Comparison of ENCODE assay signal across 8 mouse cellular contexts in the genomic region with DNA sequence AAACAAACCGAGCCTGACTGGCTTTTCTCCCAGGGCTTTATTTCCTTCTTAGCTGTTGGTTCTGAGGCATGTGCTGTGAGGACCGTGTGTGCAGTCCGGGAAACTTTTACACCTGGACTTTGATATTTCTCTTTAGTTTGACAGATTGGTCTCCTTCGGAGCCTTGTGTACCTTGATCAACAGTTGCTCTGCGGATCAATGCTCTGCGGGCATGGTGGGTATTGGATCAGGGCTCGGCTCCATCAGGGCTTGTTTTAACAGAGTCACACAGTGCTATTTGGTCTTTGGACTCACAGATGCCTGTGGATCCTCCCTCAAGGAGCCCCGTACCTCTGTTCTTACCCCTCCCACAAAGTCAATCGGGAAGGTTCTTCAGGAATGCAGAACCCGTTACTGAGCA. TPM values are rescaled to one million over a fixed set of nuclear protein-coding genes. Genes with fewer than 3 reads are reported as not detected.
DNase-seq lines count a peak whose midpoint lies in the region; ATAC-seq lines count a peak whose summit lies in the region.

No protein-coding gene starts in this region.

- H3K4me1 ChIP-seq in lung, embryonic 15.5 days, result 0 out of 2 replicates have a peak, but pooled peaks cover 2% of the 10 kb centered on the region
- peaks cover 10% of the 10 kb centered on the region; the same call in 1 of the 2 replicates for H3K4me1 ChIP-seq in hindbrain, embryonic 14.5 days (replicated peaks; ENCODE audit: control insufficient read depth, insufficient read depth, low read length)
- 0 out of 2 replicates have a peak, but pooled peaks cover 6% of the 10 kb centered on the region for H3K4me1 ChIP-seq in limb, embryonic 15.5 days
- no peaks in the 10 kb centered on the region for H3K4me1 ChIP-seq in stomach, embryonic 16.5 days (ENCODE audit: control insufficient read depth, insufficient read depth, low read length)

- H3K36me3 ChIP-seq in lung, embryonic 15.5 days, result no peaks in the 10 kb centered on the region
- H3K36me3 ChIP-seq in hindbrain, embryonic 14.5 days (replicated peaks; ENCODE audit: control insufficient read depth, insufficient read depth), result no peaks in the 10 kb centered on the region
- no peaks in the 10 kb centered on the region for H3K36me3 ChIP-seq in limb, embryonic 15.5 days
- no peaks in the 10 kb centered on the region for H3K36me3 ChIP-seq in stomach, embryonic 16.5 days (ENCODE audit: control insufficient read depth, insufficient read depth, low read length)

- ATAC-seq in lung, embryonic 15.5 days (ENCODE audit: borderline replicate concordance, extremely low read depth, low FRiP score, low TSS enrichment), result no peak
- no peak for ATAC-seq in hindbrain, embryonic 14.5 days (ENCODE audit: low FRiP score)
- no peak for ATAC-seq in limb, embryonic 15.5 days (ENCODE audit: insufficient number of reproducible peaks, low FRiP score, low TSS enrichment, low read depth)
- no peak for ATAC-seq in stomach, embryonic 16.5 days (ENCODE audit: insufficient read depth, low FRiP score)
- no peak for ATAC-seq in megakaryocyte progenitor cell, adult 5-6 weeks (replicated peaks; ENCODE audit: poor library complexity)

- 57% methylated on average over 10 of the region's 10 CpGs for WGBS in lung, embryonic 15.5 days
- 66% methylated on average over 10 of the region's 10 CpGs for WGBS in hindbrain, embryonic 14.5 days
- WGBS in limb, embryonic 15.5 days, result 42% methylated on average over 10 of the region's 10 CpGs
- WGBS in stomach, embryonic 16.5 days, result 41% methylated on average over 10 of the region's 10 CpGs

- DNase-seq in lung, postnatal 14 days, result no peak
- no peak for DNase-seq in hindbrain, embryonic 14.5 days (ENCODE audit: low spot score)
- no peak for DNase-seq in spleen, adult 18-20 months
- no peak for DNase-seq in cerebellum, postnatal 25 days

- H3K4me2 ChIP-seq in lung, embryonic 15.5 days, result peak overlapping the region; percentile 58
- peak overlapping the region; percentile 54 for H3K4me2 ChIP-seq in hindbrain, embryonic 14.5 days (replicated peaks)
- peak overlapping the region; percentile 55 for H3K4me2 ChIP-seq in limb, embryonic 15.5 days
- peak overlapping the region; percentile 78 for H3K4me2 ChIP-seq in stomach, embryonic 16.5 days (ENCODE audit: low read depth, low read length)

- H3K27ac ChIP-seq in lung, embryonic 15.5 days, result no peak overlapping the region
- H3K27ac ChIP-seq in hindbrain, embryonic 14.5 days, result no peak overlapping the region
- H3K27ac ChIP-seq in limb, embryonic 15.5 days, result no peak overlapping the region
- no peak overlapping the region for H3K27ac ChIP-seq in stomach, embryonic 16.5 days (ENCODE audit: low read length)

- no peak overlapping the region for H3K4me3 ChIP-seq in lung, embryonic 15.5 days
- H3K4me3 ChIP-seq in hindbrain, embryonic 14.5 days (replicated peaks; ENCODE audit: low read length), result no peak overlapping the region
- H3K4me3 ChIP-seq in limb, embryonic 15.5 days, result peak overlapping the region; percentile 42
- H3K4me3 ChIP-seq in stomach, embryonic 16.5 days (replicated peaks; ENCODE audit: low read length), result peak overlapping the region; percentile 49

- H3K9ac ChIP-seq in lung, embryonic 15.5 days, result no peak overlapping the region
- no peak overlapping the region for H3K9ac ChIP-seq in hindbrain, embryonic 14.5 days
- no peak overlapping the region for H3K9ac ChIP-seq in limb, embryonic 15.5 days
- H3K9ac ChIP-seq in stomach, embryonic 16.5 days (ENCODE audit: low read length), result peak overlapping the region; percentile 64

- H3K9me3 ChIP-seq in lung, embryonic 15.5 days, result no peaks in the 10 kb centered on the region
- H3K9me3 ChIP-seq in hindbrain, embryonic 14.5 days (ENCODE audit: control insufficient read depth, low read length), result no peaks in the 10 kb centered on the region
- no peaks in the 10 kb centered on the region for H3K9me3 ChIP-seq in limb, embryonic 15.5 days
- no peaks in the 10 kb centered on the region for H3K9me3 ChIP-seq in stomach, embryonic 16.5 days (replicated peaks; ENCODE audit: control insufficient read depth, low read length)

- no peaks in the 10 kb centered on the region for H3K27me3 ChIP-seq in lung, embryonic 15.5 days
- H3K27me3 ChIP-seq in hindbrain, embryonic 14.5 days (ENCODE audit: control insufficient read depth, insufficient read depth, low read length), result no peaks in the 10 kb centered on the region
- H3K27me3 ChIP-seq in limb, embryonic 15.5 days, result no peaks in the 10 kb centered on the region
- no peaks in the 10 kb centered on the region for H3K27me3 ChIP-seq in stomach, embryonic 16.5 days (ENCODE audit: control insufficient read depth, insufficient read depth, low read length)

RNA-seq across cellular contexts. Expression of a gene that starts 9.7 kb away (rescaled TPM):
- not detected in 2 replicates for polyA plus RNA-seq in lung, embryonic 15.5 days (2015; fragmentation: Nextera tagmentation; extraction: Ambion mirVana)
- polyA plus RNA-seq in hindbrain, embryonic 14.5 days (2014; fragmentation: Nextera tagmentation; extraction: Ambion mirVana), result not detected in 2 replicates
- 0.13 TPM in 1 of 2 replicates, not detected in the other for polyA plus RNA-seq in limb, embryonic 15.5 days (2015; fragmentation: Nextera tagmentation; extraction: Ambion mirVana)
- polyA plus RNA-seq in stomach, embryonic 16.5 days (2015; fragmentation: Nextera tagmentation; extraction: Ambion mirVana), result 1.5 and 3.1 TPM in 2 replicates
- total RNA-seq in megakaryocyte progenitor cell, adult 5-6 weeks (2015), result not detected in 2 replicates
- not detected in 2 replicates for total RNA-seq in megakaryocyte progenitor cell, adult 5-6 weeks (2017)

RNA-seq across cellular contexts. Expression of a gene that starts 57.5 kb away (rescaled TPM):
- polyA plus RNA-seq in lung, embryonic 15.5 days (2015; fragmentation: Nextera tagmentation; extraction: Ambion mirVana), result 68.3 and 68.9 TPM in 2 replicates
- 202 and 219 TPM in 2 replicates for polyA plus RNA-seq in hindbrain, embryonic 14.5 days (2014; fragmentation: Nextera tagmentation; extraction: Ambion mirVana)
- 79.2 and 90.3 TPM in 2 replicates for polyA plus RNA-seq in limb, embryonic 15.5 days (2015; fragmentation: Nextera tagmentation; extraction: Ambion mirVana)
- 83.6 and 90.7 TPM in 2 replicates for polyA plus RNA-seq in stomach, embryonic 16.5 days (2015; fragmentation: Nextera tagmentation; extraction: Ambion mirVana)
- total RNA-seq in megakaryocyte progenitor cell, adult 5-6 weeks (2015), result 61.3 and 67.0 TPM in 2 replicates
- 58.1 and 66.2 TPM in 2 replicates for total RNA-seq in megakaryocyte progenitor cell, adult 5-6 weeks (2017)

Comparison
In these comparisons a context has a peak if more than half of its experiments do, and no peak if none do; other contexts are left out.
1. H3K4me3 ChIP-seq: peak in limb, embryonic 15.5 days (single experiment) and stomach, embryonic 16.5 days (single experiment); none in lung, embryonic 15.5 days (single experiment) and hindbrain, embryonic 14.5 days (single experiment).
2. Peak in every context shown above with its lines, with median percentiles within 50 percentile points of each other: H3K4me2 ChIP-seq.